Mouse (Mus musculus) granulocyte monocyte progenitor cell, adult 5-6 weeks (primary cell): Measurements from ENCODE around the gene S100a3. TPM values are rescaled to one million over a fixed set of nuclear protein-coding genes. Genes with fewer than 3 reads are reported as not detected.

Experiments used
- ATAC-seq: replicated peaks from 2 replicates; pipeline ENCODE4 v1.8.0; 2016; ENCODE audit warnings: mild to moderate bottlenecking, moderate TSS enrichment, inconsistent platforms; ENCODE audit not compliant: poor library complexity, severe bottlenecking
- total RNA-seq, 2 experiments: library from RNA; stranded (forward) in 1 of 2; stranded (reverse) in 1 of 2; fragments of 200-712, 200-1000 nt in 1 of 2; fragments of >200 nt in 1 of 2; fragmentation: Nextera tagmentation in 1 of 2; gene quantifications; 2 replicates each; pipeline ENCODE4 v1.2.3; 2014 to 2017

Gene S100a3
- total RNA-seq (2014; fragmentation: Nextera tagmentation), result not detected in 2 replicates
- total RNA-seq (2017), result not detected in 2 replicates

GRCm38 (mm10) chr3:90560008-90560628 lies at the start of gene S100a3:
S100a3 (plus strand) TSS chr3:90560578.
- ATAC-seq, result no peak

- no peak for ATAC-seq
Observed at GRCm38 (mm10) chr3:90512276-90512675, 48.1 kb upstream of the S100a3 start.

DNA sequence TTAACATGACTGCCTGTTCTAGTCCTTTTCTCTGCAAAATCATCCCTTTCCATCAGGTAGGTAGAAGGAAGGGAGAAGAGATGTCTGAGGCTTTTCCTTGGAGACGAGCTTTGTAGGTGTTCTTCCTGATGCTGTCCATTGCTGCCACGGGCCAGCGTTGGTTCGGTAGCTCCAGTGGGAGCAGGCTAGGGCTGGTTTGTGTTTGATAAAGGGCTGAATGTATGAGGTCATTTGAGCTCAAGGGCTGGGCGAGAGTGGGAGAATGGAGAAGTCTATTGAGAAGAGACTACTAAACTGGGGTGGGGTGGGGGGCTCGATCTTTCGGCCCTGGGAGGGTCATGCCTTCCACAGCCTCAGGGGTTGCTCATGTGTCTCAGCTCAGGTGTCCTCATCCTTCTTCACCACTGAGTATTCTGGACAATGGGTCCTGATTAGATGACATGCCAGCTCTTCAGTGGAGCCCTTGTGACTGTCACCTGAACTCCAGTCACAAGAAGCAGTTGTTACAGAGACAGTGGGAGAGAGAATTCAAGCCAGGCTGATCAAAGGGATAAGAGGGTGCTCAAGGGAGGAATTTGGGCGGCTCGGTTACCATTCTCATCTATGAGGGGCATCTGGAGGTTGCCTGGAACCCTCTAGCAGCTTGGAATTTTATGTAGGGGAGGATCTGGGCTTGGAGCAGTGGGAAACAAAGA lies 47.3 kb upstream of the S100a3 start:
- no peak for ATAC-seq

- peak; percentile 75 for ATAC-seq
Observed at GRCm38 (mm10) chr3:90513796-90514590, 46.4 kb upstream of the S100a3 start, which contains the start of the genes S100a1 and S100a13. S100a1 (minus strand) TSS chr3:90514392. S100a13 (plus strand) TSS chr3:90514435.

- peak; percentile 64 for ATAC-seq
Observed at GRCm38 (mm10) chr3:90514691-90515090, 45.7 kb upstream of the S100a3 start.

DNA sequence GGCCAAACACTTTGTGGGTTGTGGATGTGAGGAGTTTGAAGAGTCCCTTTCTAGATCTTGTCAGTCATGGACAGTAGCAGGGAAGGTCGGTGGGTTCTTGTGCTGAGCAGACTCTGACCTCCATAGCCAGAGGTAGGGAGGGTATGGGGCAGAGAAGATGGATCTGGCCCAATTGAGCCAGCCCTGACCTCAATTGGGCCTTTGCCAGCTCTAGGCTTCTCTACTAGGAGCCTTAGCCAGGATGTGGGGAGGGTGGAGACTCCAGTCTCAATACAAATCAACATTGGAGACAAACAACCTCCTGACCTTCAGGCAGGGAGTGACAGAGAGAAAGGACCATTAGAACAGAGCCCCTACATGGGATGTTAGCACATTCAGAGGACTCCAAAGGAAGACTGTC lies 45.1 kb upstream of the S100a3 start:
- no peak for ATAC-seq

- no peak for ATAC-seq
Observed at GRCm38 (mm10) chr3:90515789-90516188, 44.6 kb upstream of the S100a3 start.

- ATAC-seq, result no peak
Observed at GRCm38 (mm10) chr3:90517711-90518110, 42.7 kb upstream of the S100a3 start.

GRCm38 (mm10) chr3:90525421-90525820 lies 35.0 kb upstream of the S100a3 start:
- ATAC-seq, result peak; percentile 93

- ATAC-seq, result no peak
Observed at GRCm38 (mm10) chr3:90526076-90526475, 34.3 kb upstream of the S100a3 start.

GRCm38 (mm10) chr3:90526580-90526979 lies 33.8 kb upstream of the S100a3 start, which contains the start of gene S100a14:
S100a14 (plus strand) TSS chr3:90526856.
- ATAC-seq, result peak; percentile 13; the same call in 1 of the 2 replicates

- no peak for ATAC-seq
Observed at GRCm38 (mm10) chr3:90527291-90527873, 33.0 kb upstream of the S100a3 start.

GRCm38 (mm10) chr3:90531713-90532112 lies 28.7 kb upstream of the S100a3 start:
- no peak for ATAC-seq

DNA sequence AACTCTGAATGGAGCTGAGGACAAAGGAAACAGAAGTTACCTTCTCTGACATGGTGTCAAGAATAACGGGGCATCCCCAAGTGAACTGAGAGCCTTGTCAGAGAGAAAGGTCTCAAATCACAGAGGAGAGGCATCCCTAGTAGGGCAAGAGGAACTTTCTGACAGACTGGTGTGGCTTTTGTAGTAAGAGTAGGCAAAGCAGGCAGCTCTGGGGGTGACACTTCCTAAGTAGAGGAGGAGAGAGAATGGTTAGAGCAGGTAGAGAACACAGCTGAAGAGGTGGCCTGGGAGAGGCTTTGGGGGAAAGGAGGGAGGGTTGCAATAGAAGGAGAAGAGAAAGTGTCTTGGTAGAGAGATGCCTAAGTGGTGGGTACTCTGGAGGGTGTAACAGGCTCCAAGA lies 24.9 kb upstream of the S100a3 start:
- ATAC-seq, result no peak

DNA sequence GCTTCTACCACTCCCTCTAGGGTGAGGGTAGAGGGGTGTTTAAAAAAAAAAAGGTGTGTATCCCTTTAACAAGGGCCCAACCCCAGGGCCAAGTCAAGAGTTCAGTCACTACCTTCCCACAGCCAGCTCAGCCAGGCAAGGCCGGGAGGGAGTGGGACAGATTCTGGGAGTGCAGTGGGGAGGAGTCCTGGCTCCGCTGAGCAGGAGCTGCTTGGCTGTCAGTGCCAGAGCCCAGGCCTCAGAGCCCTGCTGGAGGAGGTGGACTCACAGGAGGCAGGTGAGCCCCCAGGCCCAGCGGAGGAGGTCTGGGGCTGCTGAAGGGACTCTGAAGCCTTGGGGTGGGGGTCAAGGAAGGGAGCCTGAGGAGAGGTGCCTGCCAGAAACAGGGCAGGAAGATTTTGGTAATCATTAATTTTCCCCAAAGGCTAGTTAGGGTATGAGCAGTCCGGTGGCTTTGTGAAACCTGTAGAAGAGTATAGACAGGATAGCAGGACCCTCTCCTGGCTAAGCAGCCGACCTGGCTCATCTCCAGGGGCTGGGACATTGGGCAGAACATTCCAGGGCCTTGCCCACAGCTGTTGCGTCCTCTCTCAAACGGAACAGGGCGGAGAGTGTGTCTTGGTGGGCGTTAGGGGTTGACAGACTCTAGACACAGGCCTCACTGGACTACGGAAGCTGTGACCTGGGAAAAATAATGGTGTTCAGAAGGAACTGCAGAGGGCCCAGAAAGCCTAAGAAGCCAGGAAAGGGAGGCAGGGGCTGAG lies 23.1 kb upstream of the S100a3 start, which contains the start of gene S100a16:
S100a16 (plus strand) TSS at position 114 of the 764 bp plus-strand sequence.
- ATAC-seq, result no peak

- ATAC-seq, result no peak
Observed at GRCm38 (mm10) chr3:90537905-90538296, 22.5 kb upstream of the S100a3 start.

- ATAC-seq, result no peak
Observed at GRCm38 (mm10) chr3:90540904-90541303, 19.5 kb upstream of the S100a3 start.

GRCm38 (mm10) chr3:90549676-90550420 lies 10.5 kb upstream of the S100a3 start:
- no peak for ATAC-seq

- no peak for ATAC-seq
Observed at GRCm38 (mm10) chr3:90550421-90550790, 10.0 kb upstream of the S100a3 start.
